ENCODE assay signal across 9 mouse cellular contexts in genomic region chr9:102189406-102189805, GRCm38 (mm10).
DNase-seq lines count a peak whose midpoint lies in the region; ATAC-seq and TF ChIP-seq lines count a peak whose summit lies in the region.
"Had no signal": no experiment of that assay in that cellular context is flagged by ENCODE, and none has a peak within 500 bp of the region (broad histone marks: within the 10 kb centered on the region; RNA-seq: fewer than 3 reads in every experiment).

No protein-coding gene starts in this region.

- TF ChIP-seq CTCF in lung, embryonic 14.5 days (IDR thresholded peaks at IDR 0.05; ENCODE audit: low read depth): no peak

- no peaks in the 10 kb centered on the region for H3K36me3 ChIP-seq in lung, embryonic 14.5 days (ENCODE audit: insufficient read depth)

- H3K27ac ChIP-seq in lung, embryonic 14.5 days (ENCODE audit: low read depth): no peak overlapping the region

- no peaks in the 10 kb centered on the region for H3K9me3 ChIP-seq in lung, embryonic 14.5 days (ENCODE audit: low read depth, low read length)

- no peak overlapping the region for H3K4me3 ChIP-seq in lung, embryonic 14.5 days (ENCODE audit: low read depth, low read length)
- H3K4me3 ChIP-seq: erythroblast, embryonic 14.5 days had no signal

- intact Hi-C loops in heart, postnatal 14 days (cut with DNase I): no loop called here

- 41% methylated on average over 11 of the region's 11 CpGs for WGBS in lung, embryonic 14.5 days

- H3K4me1 ChIP-seq in lung, embryonic 14.5 days (ENCODE audit: insufficient read depth): no peaks in the 10 kb centered on the region

- ATAC-seq in lung, embryonic 14.5 days (ENCODE audit: insufficient read depth): peak; percentile 44; the same call in 1 of the 2 replicates

- peak; percentile 4 for DNase-seq in kidney, adult 9 months
- DNase-seq in kidney, adult 11 months: no peak
- peak; percentile 96 for DNase-seq in brain, adult 2 months (ENCODE audit: low read depth, low spot score)
- DNase-seq in heart, postnatal 14 days: peak; percentile 57 to 60
- peak; percentile 69 for DNase-seq in lung, embryonic 14.5 days
- no peak for DNase-seq in right cerebral cortex, postnatal 14 days
- no peak for DNase-seq in layer of hippocampus, adult 9-10 months (ENCODE audit: low spot score)
- no peak for DNase-seq in thymus, postnatal 25 days

- no peak overlapping the region for H3K4me2 ChIP-seq in lung, embryonic 14.5 days

- no peaks in the 10 kb centered on the region for H3K27me3 ChIP-seq in lung, embryonic 14.5 days (ENCODE audit: insufficient read depth, low read length)

- H3K9ac ChIP-seq in lung, embryonic 14.5 days: no peak overlapping the region

Comparison
In these comparisons a context has a peak if more than half of its experiments do, and no peak if none do; other contexts are left out.
1. DNase-seq: peak in kidney, adult 9 months (single experiment), brain, adult 2 months (single experiment), heart, postnatal 14 days (2 of 2) and lung, embryonic 14.5 days (single experiment); none in kidney, adult 11 months (single experiment), right cerebral cortex, postnatal 14 days (single experiment), layer of hippocampus, adult 9-10 months (single experiment) and thymus, postnatal 25 days (single experiment).